Mouse (Mus musculus) heart, adult 2 months (tissue): ENCODE results near the gene Abcc3. TPM values are rescaled to one million over a fixed set of nuclear protein-coding genes. Genes with fewer than 3 reads are reported as not detected.

ENCODE experiments used
- DNase-seq, 2 experiments: peaks; one replicate each; pipeline ENCODE4 v3.0.0; 2021
- H3K27ac ChIP-seq: fragments of 200-600 bp; 2 replicates; pipeline ENCODE4 v1.8.1; 2022
- H3K27me3 ChIP-seq: fragments of 200-500 bp; 2 replicates; pipeline ENCODE4 v1.6.1; 2012; ENCODE audit warnings: mild to moderate bottlenecking, low read length, inconsistent platforms, mixed read lengths; ENCODE audit not compliant: control insufficient read depth, insufficient read depth
- H3K36me3 ChIP-seq: fragments of 200-500 bp; 2 replicates; pipeline ENCODE4 v1.6.1; 2012; ENCODE audit warnings: low read length, inconsistent platforms; ENCODE audit not compliant: control insufficient read depth, insufficient read depth
- H3K4me1 ChIP-seq: fragments of 200-500 bp; 2 replicates; pipeline ENCODE4 v1.6.1; 2011; ENCODE audit warnings: low read length; ENCODE audit not compliant: control insufficient read depth, insufficient read depth
- H3K4me3 ChIP-seq: fragments of 200-600 bp; 2 replicates; pipeline ENCODE4 v1.8.1; 2022
- H3K79me2 ChIP-seq: fragments of 200-500 bp; replicated peaks from 2 replicates; pipeline ENCODE4 v1.6.1; 2012; ENCODE audit warnings: mild to moderate bottlenecking, inconsistent platforms, low read length, moderate library complexity, mixed read lengths; ENCODE audit not compliant: control insufficient read depth, insufficient read depth
- H3K9ac ChIP-seq: fragments of 200-500 bp; 2 replicates; pipeline ENCODE4 v1.6.1; 2012; ENCODE audit warnings: low read depth, mild to moderate bottlenecking, control low read depth, inconsistent platforms, low read length, mixed read lengths
- CTCF ChIP-seq: fragments of 200-600 bp; IDR thresholded peaks from 2 replicates; pipeline ENCODE4 v1.8.1; 2022; ENCODE audit warnings: antibody characterized with exemption, mild to moderate bottlenecking, moderate library complexity
- EP300 ChIP-seq: fragments of 200-500 bp; IDR thresholded peaks from 2 replicates; pipeline ENCODE4 v1.6.1; 2011; ENCODE audit warnings: low read depth, low read length, control low read depth; ENCODE audit not compliant: insufficient read depth
- POLR2A ChIP-seq: fragments of 200-500 bp; IDR thresholded peaks from 2 replicates; pipeline ENCODE4 v1.6.1; 2011; ENCODE audit warnings: mild to moderate bottlenecking, low read depth, low read length, control low read depth; ENCODE audit not compliant: insufficient read depth
- WGBS: fragments of 180-500 bp; shearing (Covaris S2); methylation state at CpG from one replicate; pipeline ENCODE4 v1.1.7; 2018; 5-methylcytosine and 5-hydroxymethylcytosine counted together
- intact Hi-C: fragments of 180-260 bp; cut with DNase I; formaldehyde crosslinking; loops from one replicate; pipeline ENCODE4 v1.15.1; 2025
- polyA plus RNA-seq: library from polyadenylated mRNA; depleted of rRNA; stranded (reverse); fragments of >200 nt; gene quantifications from 2 replicates; pipeline ENCODE4 v1.2.3, GENCODE M21; 2012
- total RNA-seq, 2 experiments: library from RNA; stranded (reverse); gene quantifications; 2 replicates each; pipeline ENCODE4 v1.2.3; 2021

The Abcc3 gene
- total and polyA plus RNA-seq, 3 experiments, result 1.6 to 2.3 (median 2.0) TPM

DNA sequence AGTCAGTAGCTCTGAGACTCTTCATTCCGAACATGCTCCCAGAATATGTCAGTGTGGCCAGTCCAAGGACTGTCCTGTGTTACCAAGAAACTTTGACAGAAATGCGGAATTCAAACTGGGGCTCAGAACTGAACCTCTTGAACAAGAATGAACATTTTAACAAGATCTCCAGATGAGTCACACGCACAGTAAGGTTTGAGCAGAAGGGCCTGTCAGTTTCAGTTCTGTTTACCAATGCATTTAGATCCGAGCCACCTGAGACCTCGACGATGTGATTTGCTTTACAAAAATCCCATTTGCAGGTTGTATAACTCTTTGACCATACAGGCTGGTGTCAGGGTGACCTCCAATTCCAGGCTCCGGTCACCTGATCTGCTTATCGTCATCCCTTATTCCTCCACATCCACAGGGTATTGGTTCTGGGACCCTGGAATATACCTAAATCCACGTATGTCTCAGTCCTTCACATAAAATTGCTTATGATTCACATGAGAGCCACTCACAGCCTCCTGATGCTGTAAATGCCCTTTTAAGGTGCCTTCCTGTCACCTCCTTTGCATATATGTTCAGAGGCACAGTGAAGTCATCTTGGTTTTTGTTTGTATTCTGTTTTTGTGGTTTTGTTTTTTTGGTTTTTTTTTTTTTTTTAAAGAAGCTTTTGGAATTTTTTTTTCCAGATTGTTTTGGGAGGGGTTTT, 37.1 kb downstream of the Abcc3 start:
- WGBS, result 84% methylated on average over 9 of the region's 9 CpGs

DNA sequence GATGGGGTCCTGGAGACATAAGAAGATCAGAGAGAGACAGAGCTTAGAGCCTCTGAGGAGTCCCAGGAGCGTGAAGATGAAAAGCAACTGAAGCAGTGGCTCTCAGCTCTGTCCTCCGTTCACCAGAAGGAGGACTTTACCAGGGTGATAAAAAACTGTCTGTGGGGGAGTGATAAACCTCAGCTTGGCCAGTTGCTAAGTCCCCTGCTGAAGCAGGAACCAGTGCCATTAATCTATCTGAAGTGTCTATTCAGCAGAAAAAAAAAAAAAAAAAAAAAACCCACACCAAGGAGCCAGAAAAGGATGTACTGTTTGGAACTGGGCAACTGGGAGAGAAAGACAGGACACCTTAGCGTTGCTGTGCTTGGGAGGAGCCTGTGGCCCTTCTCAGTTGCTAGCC, 41.7 kb downstream of the Abcc3 start:
- Histone ChIP-seq H3K9ac (no peak overlapping the region), H3K36me3 (no peaks in the 10 kb centered on the region), H3K27ac (no peak overlapping the region), H3K4me1 (no peaks in the 10 kb centered on the region), H3K27me3 (no peaks in the 10 kb centered on the region; the same call in 1 of the 2 replicates), H3K4me3 (no peak overlapping the region), H3K79me2 (no peaks in the 10 kb centered on the region)
- TF ChIP-seq EP300 (no peak), POLR2A (no peak), CTCF (no peak)
- WGBS, result 33% methylated on average over 3 of the region's 3 CpGs
- no peak for DNase-seq
- intact Hi-C loops, result no loop called here

More for the DNA sequence above, 37.1 kb downstream of the Abcc3 start:
- Histone ChIP-seq H3K9ac (no peak overlapping the region), H3K79me2 (no peaks in the 10 kb centered on the region), H3K36me3 (no peaks in the 10 kb centered on the region), H3K4me3 (no peak overlapping the region), H3K4me1 (no peaks in the 10 kb centered on the region), H3K27me3 (no peaks in the 10 kb centered on the region; the same call in 1 of the 2 replicates), H3K27ac (no peak overlapping the region)
- TF ChIP-seq EP300 (no peak), POLR2A (no peak), CTCF (no peak)
- DNase-seq, result no peak
- intact Hi-C loops, result no loop called here

DNA sequence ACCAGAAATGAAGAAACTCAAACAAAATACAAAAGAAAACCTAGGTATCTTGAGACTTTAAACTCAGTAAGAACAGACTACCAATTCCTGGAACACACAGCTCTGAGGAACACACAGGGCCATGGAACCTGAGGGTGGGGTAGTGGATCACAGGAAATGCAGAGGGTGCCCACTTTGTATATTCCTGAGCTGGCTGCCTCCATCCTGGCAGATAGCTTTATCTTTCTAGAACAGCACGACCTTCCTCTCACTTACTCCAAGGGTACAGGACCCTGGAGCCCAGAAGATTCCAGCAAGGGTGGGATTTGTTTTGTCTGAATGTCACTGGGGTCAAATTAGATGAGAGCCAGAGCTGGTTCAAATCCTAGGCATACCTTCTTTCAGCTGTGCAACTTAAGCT, 42.5 kb downstream of the Abcc3 start:
- no peaks in the 10 kb centered on the region for H3K79me2 ChIP-seq
- no peak for TF ChIP-seq EP300
- TF ChIP-seq POLR2A, result no peak
- no peak for TF ChIP-seq CTCF
- no peaks in the 10 kb centered on the region; the same call in 1 of the 2 replicates for H3K27me3 ChIP-seq
- DNase-seq, result no peak
- H3K4me3 ChIP-seq, result no peak overlapping the region
- intact Hi-C loops, result no loop called here
- H3K36me3 ChIP-seq, result no peaks in the 10 kb centered on the region
- H3K27ac ChIP-seq, result no peak overlapping the region
- H3K9ac ChIP-seq, result no peak overlapping the region
- WGBS, result 32% methylated on average over 1 of the region's 1 CpGs
- no peaks in the 10 kb centered on the region for H3K4me1 ChIP-seq

DNA sequence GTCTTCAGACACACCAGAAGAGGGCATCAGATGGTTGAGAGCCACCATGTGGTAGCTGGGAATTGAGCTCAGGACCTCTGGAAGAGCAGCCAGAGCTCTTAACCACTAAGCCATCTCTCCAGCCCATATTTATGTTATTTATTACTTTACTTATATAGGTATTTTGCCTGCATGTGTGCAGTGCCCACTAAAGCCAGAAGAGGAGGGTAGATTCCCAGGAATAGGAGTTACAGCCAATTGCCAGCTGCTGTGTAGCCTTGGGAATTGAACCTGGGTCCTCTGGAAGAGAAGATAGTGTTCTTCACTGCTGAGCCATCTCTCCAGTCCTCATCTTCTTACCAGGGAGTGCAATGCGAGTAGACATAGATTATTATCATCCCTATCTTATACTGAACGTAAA, 43.0 kb downstream of the Abcc3 start:
- H3K9ac ChIP-seq, result no peak overlapping the region
- no peaks in the 10 kb centered on the region for H3K4me1 ChIP-seq
- no peak overlapping the region for H3K4me3 ChIP-seq
- H3K27me3 ChIP-seq, result no peaks in the 10 kb centered on the region; the same call in 1 of the 2 replicates
- DNase-seq, result no peak
- intact Hi-C loops, result no loop called here
- H3K79me2 ChIP-seq, result no peaks in the 10 kb centered on the region
- TF ChIP-seq EP300 (no peak), POLR2A (no peak), CTCF (0 out of 2 replicates have a peak, but pooled peaks have one; percentile 9)
- WGBS, result 73% methylated on average over 2 of the region's 2 CpGs
- no peaks in the 10 kb centered on the region for H3K36me3 ChIP-seq
- H3K27ac ChIP-seq, result no peak overlapping the region

DNA sequence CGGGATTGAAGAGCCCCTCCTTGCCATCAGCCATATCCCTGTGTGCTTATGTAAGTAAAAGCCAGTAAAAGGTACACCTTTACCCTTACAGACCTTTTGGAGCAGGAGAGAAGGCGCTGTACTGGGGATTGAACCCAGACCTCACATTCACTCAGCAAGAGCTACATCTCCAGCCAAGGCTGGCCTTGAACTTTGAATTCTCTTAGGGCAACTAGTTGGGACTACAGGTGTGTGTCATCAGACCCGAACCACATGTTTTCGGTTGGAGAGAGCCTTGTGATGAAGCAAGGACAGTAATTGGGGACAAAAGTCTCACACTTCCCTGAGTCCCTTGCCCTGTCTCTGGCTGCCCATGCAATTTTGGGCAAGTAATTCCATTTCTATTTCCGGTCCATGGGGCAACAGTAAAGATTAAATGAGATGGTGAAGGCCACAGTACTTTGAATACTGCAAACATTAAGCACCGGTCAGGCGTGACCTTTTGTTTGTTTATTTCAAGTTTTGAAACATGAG, 45.7 kb downstream of the Abcc3 start:
- Histone ChIP-seq H3K79me2 (no peaks in the 10 kb centered on the region), H3K27me3 (no peaks in the 10 kb centered on the region), H3K4me3 (no peak overlapping the region), H3K36me3 (no peaks in the 10 kb centered on the region), H3K9ac (no peak overlapping the region), H3K27ac (no peak overlapping the region), H3K4me1 (no peaks in the 10 kb centered on the region; the same call in 1 of the 2 replicates)
- TF ChIP-seq CTCF, result no peak
- TF ChIP-seq POLR2A, result no peak
- 85% methylated on average over 7 of the region's 7 CpGs for WGBS
- no peak for DNase-seq
- intact Hi-C loops, result no loop called here

DNA sequence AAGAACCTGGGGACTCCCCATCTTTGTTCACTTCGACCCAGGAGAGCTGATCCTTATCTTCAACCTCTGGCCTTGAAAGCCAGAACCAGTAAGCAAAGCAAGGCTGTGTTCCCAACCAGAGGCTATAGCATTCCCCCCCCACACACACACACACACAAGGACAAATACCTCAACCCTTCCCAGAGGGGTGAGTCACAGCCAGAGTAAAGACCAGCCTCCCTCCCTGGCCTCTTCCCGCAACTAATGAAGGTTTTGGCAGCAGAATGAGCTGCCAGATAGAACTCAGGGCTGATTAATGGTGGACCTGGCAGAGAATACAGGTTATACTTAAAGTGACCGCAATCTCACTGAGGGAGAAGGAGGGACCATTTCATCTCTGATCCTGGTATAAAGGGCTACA, 46.2 kb downstream of the Abcc3 start:
- no peak overlapping the region for H3K9ac ChIP-seq
- intact Hi-C loops, result no loop called here
- no peak overlapping the region for H3K4me3 ChIP-seq
- H3K4me1 ChIP-seq, result no peaks in the 10 kb centered on the region; the same call in 1 of the 2 replicates
- no peak for DNase-seq
- no peak for TF ChIP-seq CTCF
- TF ChIP-seq EP300, result no peak
- no peak for TF ChIP-seq POLR2A
- no peaks in the 10 kb centered on the region for H3K36me3 ChIP-seq
- 24% methylated on average over 3 of the region's 3 CpGs for WGBS
- H3K79me2 ChIP-seq, result no peaks in the 10 kb centered on the region
- no peaks in the 10 kb centered on the region for H3K27me3 ChIP-seq
- H3K27ac ChIP-seq, result no peak overlapping the region
